In genomic region chr11:78447168-78447567, GRCm38 (mm10) we compare ENCODE assay signal across 31 mouse cellular contexts. TPM values are rescaled to one million over a fixed set of nuclear protein-coding genes. Genes with fewer than 3 reads are reported as not detected.
A peak's percentile ranks its signal among the peaks of the same experiment; 100 is the strongest.
DNase-seq lines count a peak whose midpoint lies in the region; TF ChIP-seq lines count a peak whose summit lies in the region.
"Had no signal": no experiment of that assay in that cellular context is flagged by ENCODE, and none has a peak within 500 bp of the region (broad histone marks: within the 10 kb centered on the region; RNA-seq: fewer than 3 reads in every experiment).

No protein-coding gene starts in this region.

- peak; percentile 49 for DNase-seq in 3134 (ENCODE audit: extremely low read depth, insufficient read length, low spot score)
- DNase-seq in 3T3-L1 (ENCODE audit: low read depth, low spot score): peak; percentile 78
- DNase-seq in ES-E14 (ENCODE audit: low read depth, low spot score): no peak
- DNase-seq in ZHBTc4 (ENCODE audit: low read depth, low spot score): peak; percentile 41
- DNase-seq in cerebellum, postnatal 36 days: no peak
- no peak for DNase-seq in lung, adult 18-20 months
- no peak for DNase-seq in kidney, adult 9 months
- DNase-seq: adrenal gland, postnatal 10 days; cerebellum, adult 11 months; cerebellum, adult 9-11 months; forebrain, postnatal 0 days; heart, postnatal 10 days; kidney, postnatal 14 days; layer of hippocampus, adult 9-11 months; lung, embryonic 14.5 days; lung, postnatal 14 days had no signal

- in situ Hi-C loops in ES-E14 (cut with MboI; ENCODE audit: low sequenced_read_pairs in 2 of 2, unreplicated experiment in 2 of 2): no loop called here

- no peak overlapping the region for H3K9ac ChIP-seq in ES-E14 (ENCODE audit: insufficient read depth, low read depth, low read length, poor library complexity, severe bottlenecking)
- H3K9ac ChIP-seq: forebrain, postnatal 0 days; heart, embryonic 13.5 days; hindbrain, embryonic 14.5 days; limb, embryonic 15.5 days; liver, embryonic 14.5 days; lung, embryonic 14.5 days; midbrain, embryonic 12.5 days had no signal

- no peaks in the 10 kb centered on the region for H3K9me3 ChIP-seq in ES-E14 (ENCODE audit: control insufficient read depth, insufficient read depth, low read depth, low read length)
- H3K9me3 ChIP-seq: G1E; heart, embryonic 13.5 days; limb, embryonic 10.5 days; limb, embryonic 15.5 days; midbrain, embryonic 12.5 days had no signal

- H3K36me3 ChIP-seq in ES-E14 (ENCODE audit: control insufficient read depth, insufficient read depth, low read length, poor library complexity, severe bottlenecking): no peaks in the 10 kb centered on the region
- H3K36me3 ChIP-seq: G1E; heart, embryonic 13.5 days; limb, embryonic 10.5 days; limb, embryonic 15.5 days; midbrain, embryonic 12.5 days had no signal

- peaks cover 0 to 4% of the 10 kb centered on the region in 2 experiments; a peak in 3 of 4 replicates for H3K4me1 ChIP-seq in ES-E14 (ENCODE audit: control insufficient read depth in 2 of 2, insufficient read depth in 2 of 2, low read length in 2 of 2, poor library complexity in 1 of 2)
- H3K4me1 ChIP-seq: heart, embryonic 13.5 days; limb, embryonic 10.5 days; limb, embryonic 15.5 days; midbrain, embryonic 12.5 days had no signal

- no peak overlapping the region for H3K4me3 ChIP-seq in ES-E14 (ENCODE audit: insufficient read depth in 1 of 2, low read depth in 1 of 2, low read length in 2 of 2, poor library complexity in 1 of 2, severe bottlenecking in 1 of 2)
- H3K4me3 ChIP-seq: erythroblast, embryonic 14.5 days; heart, embryonic 13.5 days; limb, embryonic 10.5 days; limb, embryonic 15.5 days; midbrain, embryonic 12.5 days had no signal

- H3K27ac ChIP-seq in ES-E14 (ENCODE audit: insufficient read depth, low read depth, low read length, poor library complexity, severe bottlenecking): no peak overlapping the region
- H3K27ac ChIP-seq: heart, embryonic 13.5 days; hindbrain, embryonic 14.5 days; limb, embryonic 10.5 days; limb, embryonic 15.5 days; liver, embryonic 14.5 days; midbrain, embryonic 12.5 days had no signal

TF ChIP-seq in ES-E14, 5 proteins besides CTCF, POLR2A, EP300 and RAD21:
- TF ChIP-seq MAFK (IDR thresholded peaks at IDR 0.05; ENCODE audit: insufficient read depth, low read depth, low read length): 0 out of 2 replicates have a peak, but pooled peaks have one; percentile 22
- no peak for TF ChIP-seq ZC3H11A (IDR thresholded peaks at IDR 0.05; ENCODE audit: borderline replicate concordance, low read depth, low read length)

RNA-seq across cellular contexts. Expression of gene Slc46a1, which starts 18.3 kb away (rescaled TPM):
- total RNA-seq in ES-E14 (2012; rRNA removed): 21.4 and 29.0 TPM in 2 replicates

RNA-seq across cellular contexts. Expression of gene Slc13a2, which starts 25.2 kb away (rescaled TPM):
- total RNA-seq in ES-E14 (2012; rRNA removed): 0.13 TPM in 1 of 2 replicates, not detected in the other
- total RNA-seq: adrenal gland, postnatal 10 days; common myeloid progenitor, adult 5-6 weeks; forebrain, postnatal 0 days; G1E; gastrocnemius, postnatal 4 days; heart, adult 8-10 months; heart, postnatal 10 days; hematopoietic stem cell, adult 5-6 weeks; left cerebral cortex, postnatal 10 days; midbrain, postnatal 0 days had no signal

RNA-seq across cellular contexts. Expression of gene Sarm1, which starts 50.4 kb away (rescaled TPM):
- 3.7 and 5.0 TPM in 2 replicates for total RNA-seq in ES-E14 (2012; rRNA removed)
- total RNA-seq: common myeloid progenitor, adult 5-6 weeks had no signal

RNA-seq across cellular contexts. Expression of gene Vtn, which starts 51.7 kb away (rescaled TPM):
- total RNA-seq in ES-E14 (2012; rRNA removed): 0.26 TPM in 1 of 2 replicates, not detected in the other
- total RNA-seq: common myeloid progenitor, adult 5-6 weeks; G1E; hematopoietic stem cell, adult 5-6 weeks; megakaryocyte progenitor cell, adult 5-6 weeks had no signal

RNA-seq across cellular contexts. Expression of gene Sebox, which starts 56.1 kb away (rescaled TPM):
- 0.31 and 0.32 TPM in 2 replicates for total RNA-seq in ES-E14 (2012; rRNA removed)
- total RNA-seq: adrenal gland, postnatal 10 days; common myeloid progenitor, adult 5-6 weeks; G1E; gastrocnemius, postnatal 4 days; heart, adult 8-10 months; heart, postnatal 10 days; hematopoietic stem cell, adult 5-6 weeks; megakaryocyte progenitor cell, adult 5-6 weeks had no signal

Comparison
In these comparisons a context has a peak if more than half of its experiments do, and no peak if none do; other contexts are left out.
1. DNase-seq: peak in 3134 (single experiment), 3T3-L1 (single experiment) and ZHBTc4 (single experiment); none in ES-E14 (single experiment), cerebellum, postnatal 36 days (0 of 2), lung, adult 18-20 months (0 of 2) and kidney, adult 9 months (single experiment).